Mouse (Mus musculus) MEL (cell line): ENCODE measurements at regions not wholly inside any gene's neighbourhood (a gene's known extent, or its start where the extent isn't known, plus 50 kb on each side); places are given as distances from the start of the nearest gene placed in this dataset.

ENCODE experiments used
- CTCF ChIP-seq, 3 experiments: IDR thresholded peaks in 2 of 3; conservative IDR thresholded peaks in 1 of 3; 2 replicates each; pipeline ENCODE4 v1.5.1; 2011 to 2012; ENCODE audit warnings: low read length in 3 of 3, low read depth in 2 of 3, mild to moderate bottlenecking in 2 of 3, improper control_type of control experiment in 1 of 3, inconsistent platforms in 1 of 3, mixed read lengths in 1 of 3, moderate library complexity in 1 of 3; ENCODE audit not compliant: control insufficient read depth in 1 of 3, insufficient read depth in 1 of 3, poor library complexity in 1 of 3, severe bottlenecking in 1 of 3
- ETS1 ChIP-seq: IDR thresholded peaks from 2 replicates; pipeline ENCODE4 v1.6.1; 2012; ENCODE audit warnings: low read depth, mild to moderate bottlenecking, inconsistent platforms, low read length, improper control_type of control experiment, moderate library complexity
- GATA1 ChIP-seq: IDR thresholded peaks from 2 replicates; pipeline ENCODE4 v1.6.1; 2011; ENCODE audit warnings: low read depth, low read length, improper control_type of control experiment
- MAFK ChIP-seq: IDR thresholded peaks from 2 replicates; pipeline ENCODE4 v1.6.1; 2011; ENCODE audit warnings: low read depth, mild to moderate bottlenecking, low read length, improper control_type of control experiment, borderline replicate concordance
- UBTF ChIP-seq: IDR thresholded peaks from 2 replicates; pipeline ENCODE4 v1.6.1; 2012; ENCODE audit warnings: low read depth, mild to moderate bottlenecking, inconsistent platforms, low read length, improper control_type of control experiment, moderate library complexity, borderline replicate concordance; ENCODE audit not compliant: insufficient read depth
- ZNF384 ChIP-seq: IDR thresholded peaks from 2 replicates; pipeline ENCODE4 v1.6.1; 2012; ENCODE audit warnings: low read depth, mild to moderate bottlenecking, inconsistent platforms, low read length, improper control_type of control experiment

DNA sequence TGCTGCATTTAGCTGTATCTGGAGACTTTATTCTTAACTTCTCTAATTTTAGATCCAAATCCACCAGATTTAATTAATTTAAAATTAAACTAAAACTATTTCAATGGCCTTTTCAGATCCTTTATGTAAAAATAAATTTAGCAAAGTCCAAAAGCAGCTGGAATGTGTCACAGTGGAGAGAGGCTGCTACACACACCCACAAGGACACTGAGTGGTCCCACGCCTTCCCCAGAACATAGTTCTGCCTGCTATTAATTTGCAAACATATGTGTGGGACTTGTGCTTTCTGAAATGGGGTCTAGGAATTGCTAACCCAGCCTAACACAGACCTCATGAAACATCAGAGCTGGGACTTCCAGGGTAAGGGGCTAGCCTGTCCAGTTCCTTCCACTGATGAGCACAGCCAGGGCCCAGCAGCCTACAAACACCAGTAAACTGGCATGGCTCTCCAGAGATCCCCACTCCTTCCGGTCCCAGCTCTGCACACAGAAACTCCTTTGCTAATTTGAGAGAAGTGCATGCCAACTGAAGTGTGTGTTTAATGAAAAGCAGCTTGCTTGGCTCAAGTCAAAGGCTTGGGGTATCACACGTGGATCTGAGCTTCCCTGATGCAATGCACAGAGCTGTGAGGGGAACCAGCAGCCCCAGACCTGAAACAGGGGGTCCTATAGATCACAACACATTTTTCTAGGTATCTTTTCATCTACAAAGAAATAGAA lies 142.8 kb downstream of the Psmg1 start:
- TF ChIP-seq UBTF, result no peak
- no peak for TF ChIP-seq GATA1
- TF ChIP-seq MAFK, result no peak
- TF ChIP-seq ETS1, result no peak
- TF ChIP-seq CTCF (IDR thresholded peaks at IDR 0.05 in 2 of 3, conservative IDR thresholded peaks at IDR 0.05 in 1 of 3; ENCODE audit: control insufficient read depth in 1 of 3, insufficient read depth in 1 of 3, low read depth in 2 of 3, low read length in 3 of 3, poor library complexity in 1 of 3, severe bottlenecking in 1 of 3), result no peak
- TF ChIP-seq ZNF384, result no peak
